23 mouse cellular contexts compared by ENCODE assay signal in the genomic region with DNA sequence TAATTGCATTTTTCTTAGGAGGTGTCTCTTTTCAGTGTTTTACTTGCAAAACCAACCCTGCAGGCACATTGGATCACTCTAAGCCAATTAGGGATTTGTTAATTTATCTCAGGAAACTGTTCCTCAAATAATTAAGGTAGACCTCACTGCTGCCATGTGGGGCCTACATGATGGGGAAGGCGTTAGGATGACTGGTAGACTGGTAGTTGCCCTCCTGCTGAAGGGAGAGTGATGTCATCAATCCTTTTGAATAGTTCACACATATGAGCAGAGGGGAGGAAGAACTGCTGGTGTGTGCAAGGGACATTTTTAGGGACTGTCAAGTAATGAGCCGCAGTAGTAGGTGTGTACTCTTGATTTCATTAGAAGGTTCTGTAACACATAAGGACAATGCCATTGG.
"Had no signal": no experiment of that assay in that cellular context is flagged by ENCODE, and none has a peak within 500 bp of the region (broad histone marks: within the 10 kb centered on the region; RNA-seq: fewer than 3 reads in every experiment).

No protein-coding gene starts in this region.

- H3K4me3 ChIP-seq: heart, embryonic 10.5 days; heart, embryonic 12.5 days; intestine, embryonic 15.5 days; layer of hippocampus, adult 2 months; left cerebral cortex, adult 2 months; limb, embryonic 10.5 days; limb, embryonic 12.5 days; liver, embryonic 13.5 days; liver, embryonic 15.5 days had no signal

- H3K4me1 ChIP-seq: heart, embryonic 10.5 days; heart, embryonic 12.5 days; intestine, embryonic 15.5 days; limb, embryonic 10.5 days; limb, embryonic 12.5 days; liver, embryonic 13.5 days; liver, embryonic 15.5 days had no signal

- H3K36me3 ChIP-seq: heart, embryonic 10.5 days; heart, embryonic 12.5 days; intestine, embryonic 15.5 days; limb, embryonic 10.5 days; limb, embryonic 12.5 days; liver, embryonic 13.5 days; liver, embryonic 15.5 days had no signal

- H3K9me3 ChIP-seq: heart, embryonic 10.5 days; heart, embryonic 12.5 days; intestine, embryonic 15.5 days; limb, embryonic 10.5 days; limb, embryonic 12.5 days; liver, embryonic 13.5 days; liver, embryonic 15.5 days had no signal

- H3K27ac ChIP-seq: heart, embryonic 10.5 days; intestine, embryonic 15.5 days; layer of hippocampus, adult 2 months; left cerebral cortex, adult 2 months; limb, embryonic 10.5 days; limb, embryonic 12.5 days; liver, embryonic 13.5 days; liver, embryonic 15.5 days had no signal

- H3K9ac ChIP-seq: forebrain, postnatal 0 days; heart, embryonic 12.5 days; intestine, embryonic 15.5 days; limb, embryonic 12.5 days; liver, embryonic 13.5 days; liver, embryonic 15.5 days had no signal

- ATAC-seq: forebrain, postnatal 0 days; inflammation-experienced regulatory T-cells, adult 6 months; intestine, embryonic 15.5 days; intestine, postnatal 0 days had no signal

- DNase-seq: forebrain, postnatal 0 days; gastrocnemius, postnatal 14 days; heart, adult 18-20 months; heart, postnatal 10 days; heart, postnatal 4 days; kidney, adult 18-20 months; kidney, adult 8-10 months; kidney, postnatal 10 days; kidney, postnatal 25 days; kidney, postnatal 4 days; liver; liver, embryonic 13.5 days had no signal

- H3K27me3 ChIP-seq: heart, embryonic 12.5 days; intestine, embryonic 15.5 days; limb, embryonic 12.5 days; liver, embryonic 13.5 days; liver, embryonic 15.5 days had no signal

- H3K4me2 ChIP-seq: heart, embryonic 12.5 days; intestine, embryonic 15.5 days; limb, embryonic 12.5 days; liver, embryonic 11.5 days; liver, embryonic 13.5 days; liver, embryonic 15.5 days had no signal
